Mouse (Mus musculus) embryonic facial prominence, embryonic 10.5 days (tissue): ENCODE measurements around the gene Zfp449. TPM values are rescaled to one million over a fixed set of nuclear protein-coding genes. Genes with fewer than 3 reads are reported as not detected.

ENCODE experiments used
- DNase-seq: peaks from one replicate; pipeline ENCODE4 v3.0.0-alpha.2; 2017; ENCODE audit warnings: low spot score
- H3K27ac ChIP-seq: fragments of 300-500 bp; sonication (generic); replicated peaks from 2 replicates; pipeline ENCODE4 v1.5.1; 2016; ENCODE audit warnings: mild to moderate bottlenecking
- H3K27me3 ChIP-seq: fragments of 300-500 bp; sonication (generic); replicated peaks from 2 replicates; pipeline ENCODE4 v1.6.1; 2016; ENCODE audit warnings: low read depth, mild to moderate bottlenecking; ENCODE audit not compliant: poor library complexity, severe bottlenecking
- H3K36me3 ChIP-seq: fragments of 300-500 bp; sonication (generic); replicated peaks from 2 replicates; pipeline ENCODE4 v1.6.1; 2016; ENCODE audit warnings: mild to moderate bottlenecking, moderate library complexity
- H3K4me1 ChIP-seq: fragments of 300-500 bp; sonication (generic); 2 replicates; pipeline ENCODE4 v1.6.1; 2016
- H3K4me3 ChIP-seq: fragments of 300-500 bp; sonication (generic); 2 replicates; pipeline ENCODE4 v1.5.1; 2016; ENCODE audit warnings: mild to moderate bottlenecking, moderate library complexity
- H3K9me3 ChIP-seq: fragments of 300-500 bp; sonication (generic); 2 replicates; pipeline ENCODE4 v1.6.1; 2016; ENCODE audit warnings: mild to moderate bottlenecking
- WGBS: fragments of 180-500 bp; shearing (Covaris S2); methylation state at CpG from one replicate; pipeline ENCODE4 v1.1.7; 2016; 5-methylcytosine and 5-hydroxymethylcytosine counted together
- polyA plus RNA-seq: library from polyadenylated mRNA; unstranded; fragments of >200 nt; fragmentation: Nextera tagmentation; extraction: Ambion mirVana; gene quantifications from 2 replicates; pipeline ENCODE4 v1.2.1, GENCODE M21; 2016

Zfp449 gene
- polyA plus RNA-seq, 1 experiment from 2014 or later: 8.0 TPM

DNA sequence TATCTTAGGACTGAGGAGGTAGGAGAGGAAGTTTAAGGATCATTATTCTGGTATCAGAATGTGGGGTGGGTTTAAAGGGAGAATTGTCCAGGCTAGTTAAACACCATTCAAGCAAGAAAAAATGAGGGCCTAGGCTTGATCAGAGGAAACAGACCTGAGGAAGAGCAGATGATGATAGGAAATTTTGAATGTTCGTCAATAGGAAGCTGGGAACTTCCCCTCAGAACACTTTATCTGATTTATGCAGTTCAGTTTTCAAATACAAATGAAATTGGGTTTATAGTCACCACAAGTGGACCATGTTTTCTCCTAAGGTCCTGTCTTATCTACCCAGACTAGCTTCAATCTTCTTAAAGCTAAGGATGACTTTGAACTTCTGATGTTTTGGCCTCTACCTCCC is 59.3 kb downstream of the Zfp449 start:
- H3K36me3 ChIP-seq: no peaks in the 10 kb centered on the region
- peaks cover 3% of the 10 kb centered on the region; the same call in 1 of the 2 replicates for H3K4me1 ChIP-seq
- WGBS: 61% methylated on average over 1 of the region's 1 CpGs
- H3K27ac ChIP-seq: no peak overlapping the region
- no peaks in the 10 kb centered on the region for H3K27me3 ChIP-seq
- H3K9me3 ChIP-seq: no peaks in the 10 kb centered on the region
- H3K4me3 ChIP-seq: no peak overlapping the region
- DNase-seq: no peak

DNA sequence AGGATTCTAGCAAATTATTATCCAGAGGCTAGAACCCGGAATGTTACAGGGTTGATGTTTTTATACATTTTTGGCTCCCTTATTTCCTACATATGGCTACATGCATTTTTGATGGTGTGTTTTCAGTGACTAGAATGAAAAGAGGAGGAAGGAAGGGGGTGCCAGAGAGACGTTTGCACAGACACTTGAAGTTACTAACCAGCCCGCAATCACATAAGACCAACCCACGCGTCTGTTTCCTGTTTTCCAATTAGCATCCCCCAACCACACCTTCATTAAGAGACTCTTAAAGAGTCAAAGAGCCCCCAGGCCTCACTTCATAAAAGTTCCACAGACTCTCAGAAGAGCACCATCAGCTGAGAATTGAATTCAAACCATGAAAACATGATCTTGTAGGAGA is 59.9 kb downstream of the Zfp449 start:
- DNase-seq: no peak
- no peaks in the 10 kb centered on the region for H3K4me1 ChIP-seq
- H3K27ac ChIP-seq: no peak overlapping the region
- no peaks in the 10 kb centered on the region for H3K36me3 ChIP-seq
- H3K4me3 ChIP-seq: no peak overlapping the region
- 64% methylated on average over 5 of the region's 5 CpGs for WGBS
- no peaks in the 10 kb centered on the region for H3K9me3 ChIP-seq
- H3K27me3 ChIP-seq: no peaks in the 10 kb centered on the region

Other genes with a start within 250 kb of the Zfp449 start
- 0.31 and 0.34 TPM in 2 replicates for gene 3830403N18Rik, start 209.8 kb upstream of the Zfp449 start, polyA plus RNA-seq
- gene Gm773, start 133.5 kb upstream of the Zfp449 start, polyA plus RNA-seq: not detected in 2 replicates
- gene Smim10l2a, start 28.2 kb downstream of the Zfp449 start, polyA plus RNA-seq: 5.3 and 6.7 TPM in 2 replicates
- gene Gm2174, start 101.6 kb downstream of the Zfp449 start, polyA plus RNA-seq: 0.61 and 1.2 TPM in 2 replicates
- gene Ints6l, start 108.5 kb downstream of the Zfp449 start, polyA plus RNA-seq: 22.9 and 24.8 TPM in 2 replicates
- not detected in 2 replicates for gene Gm10477, start 178.3 kb downstream of the Zfp449 start, polyA plus RNA-seq
- gene Gm648, start 203.2 kb downstream of the Zfp449 start, polyA plus RNA-seq: not detected in 2 replicates